Mouse (Mus musculus): ENCODE data around the gene Cln5. TPM values are rescaled to one million over a fixed set of nuclear protein-coding genes. Genes with fewer than 3 reads are reported as not detected.

The Cln5 gene
- total and polyA plus RNA-seq, 2 experiments from 2014 or later: 14.7 to 21.8 TPM

DNA sequence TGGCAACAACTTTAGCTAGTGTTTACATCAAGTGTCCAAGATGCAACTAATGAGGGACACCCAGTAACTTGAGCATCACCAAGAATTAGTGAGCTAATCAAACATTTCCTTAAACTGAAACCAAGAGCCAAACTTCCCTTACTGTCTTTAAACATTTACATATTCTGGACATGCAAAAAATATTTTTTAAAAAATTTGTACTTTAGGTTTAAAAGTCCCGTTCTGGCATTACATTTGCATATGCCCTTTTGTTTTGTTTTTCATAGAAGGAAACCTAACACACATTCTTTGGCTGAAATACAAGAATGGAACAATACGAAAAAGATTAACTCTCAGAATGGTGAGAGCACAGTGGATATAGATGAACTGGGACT is 28.2 kb downstream of the Cln5 start:
- Histone ChIP-seq H3K4me1 (ENCODE audit: control insufficient read depth, insufficient read depth) (peaks cover 10% of the 10 kb centered on the region), H3K4me2 (ENCODE audit: low read depth, low read length) (peak overlapping the region; percentile 88), H3K9me3 (replicated peaks; ENCODE audit: control insufficient read depth, low read length) (no peaks in the 10 kb centered on the region), H3K4me3 (ENCODE audit: low read depth, low read length) (peak overlapping the region; percentile 100), H3K27ac (ENCODE audit: low read depth) (peak overlapping the region; percentile 100), H3K36me3 (replicated peaks; ENCODE audit: control insufficient read depth, insufficient read depth, low read length) (peaks cover 12% of the 10 kb centered on the region; the same call in 1 of the 2 replicates), H3K9ac (replicated peaks; ENCODE audit: low read depth, low read length) (peak overlapping the region; percentile 100), H3K27me3 (ENCODE audit: control insufficient read depth, insufficient read depth, low read length) (no peaks in the 10 kb centered on the region)
- DNase-seq (ENCODE audit: low spot score) (no peak), ATAC-seq (ENCODE audit: insufficient read depth, low read depth) (no peak)
- TF ChIP-seq EP300 (IDR thresholded peaks at IDR 0.05; ENCODE audit: low read depth): no peak
- no peak for TF ChIP-seq CTCF (IDR thresholded peaks at IDR 0.05; ENCODE audit: low read depth)
- under 1% methylated on average over 2 of the region's 2 CpGs for WGBS

- Histone ChIP-seq H3K4me3 (ENCODE audit: low read depth, low read length) (peak overlapping the region; percentile 100), H3K27ac (ENCODE audit: low read depth) (peak overlapping the region; percentile 100), H3K36me3 (replicated peaks; ENCODE audit: control insufficient read depth, insufficient read depth, low read length) (peaks cover 7% of the 10 kb centered on the region; the same call in 1 of the 2 replicates), H3K9me3 (replicated peaks; ENCODE audit: control insufficient read depth, low read length) (no peaks in the 10 kb centered on the region), H3K4me1 (ENCODE audit: control insufficient read depth, insufficient read depth) (peaks cover 10% of the 10 kb centered on the region), H3K27me3 (ENCODE audit: control insufficient read depth, insufficient read depth, low read length) (no peaks in the 10 kb centered on the region), H3K4me2 (ENCODE audit: low read depth, low read length) (peak overlapping the region; percentile 88), H3K9ac (replicated peaks; ENCODE audit: low read depth, low read length) (peak overlapping the region; percentile 100)
- TF ChIP-seq CTCF (IDR thresholded peaks at IDR 0.05; ENCODE audit: low read depth): no peak
- TF ChIP-seq EP300 (IDR thresholded peaks at IDR 0.05; ENCODE audit: low read depth): no peak
- peak; percentile 85 for ATAC-seq (ENCODE audit: insufficient read depth, low read depth)
- under 1% methylated on average over 55 of the region's 86 CpGs for WGBS
- DNase-seq (ENCODE audit: low spot score): peak; percentile 81
Measured at GRCm38 (mm10) chr14:103098587-103099235, 28.7 kb downstream of the Cln5 start.

GRCm38 (mm10) chr14:103099238-103099933 is 29.4 kb downstream of the Cln5 start, which contains the start of gene Fbxl3:
Fbxl3 (minus strand) TSS chr14:103099566.
- Histone ChIP-seq H3K9ac (replicated peaks; ENCODE audit: low read depth, low read length) (peak within 1 kb of the TSS; percentile 100), H3K4me2 (ENCODE audit: low read depth, low read length) (peak within 1 kb of the TSS; percentile 88), H3K36me3 (replicated peaks; ENCODE audit: control insufficient read depth, insufficient read depth, low read length) (peaks cover 6% of the 10 kb centered on the region; the same call in 1 of the 2 replicates), H3K4me1 (ENCODE audit: control insufficient read depth, insufficient read depth) (peaks cover 10% of the 10 kb centered on the region), H3K9me3 (replicated peaks; ENCODE audit: control insufficient read depth, low read length) (no peaks in the 10 kb centered on the region), H3K27ac (ENCODE audit: low read depth) (peak within 1 kb of the TSS; percentile 100), H3K27me3 (ENCODE audit: control insufficient read depth, insufficient read depth, low read length) (no peaks in the 10 kb centered on the region), H3K4me3 (ENCODE audit: low read depth, low read length) (peak within 1 kb of the TSS; percentile 100)
- ATAC-seq (ENCODE audit: insufficient read depth, low read depth) (peak; percentile 96), DNase-seq (ENCODE audit: low spot score) (peak; percentile 96)
- TF ChIP-seq CTCF (IDR thresholded peaks at IDR 0.05; ENCODE audit: low read depth): no peak
- TF ChIP-seq EP300 (IDR thresholded peaks at IDR 0.05; ENCODE audit: low read depth): peak; percentile 84
- under 1% methylated on average over 83 of the region's 88 CpGs for WGBS

- H3K27ac ChIP-seq (ENCODE audit: low read depth): no peak overlapping the region
- WGBS: 80% methylated on average over 13 of the region's 13 CpGs
- peak overlapping the region; percentile 100; the same call in 1 of the 2 replicates for H3K4me3 ChIP-seq (ENCODE audit: low read depth, low read length)
- H3K9ac ChIP-seq (replicated peaks; ENCODE audit: low read depth, low read length): no peak overlapping the region
- ATAC-seq (ENCODE audit: insufficient read depth, low read depth) (no peak), DNase-seq (ENCODE audit: low spot score) (no peak)
- no peaks in the 10 kb centered on the region for H3K27me3 ChIP-seq (ENCODE audit: control insufficient read depth, insufficient read depth, low read length)
- peaks cover 10% of the 10 kb centered on the region for H3K4me1 ChIP-seq (ENCODE audit: control insufficient read depth, insufficient read depth)
- H3K4me2 ChIP-seq (ENCODE audit: low read depth, low read length): peak overlapping the region; percentile 88
- H3K36me3 ChIP-seq (replicated peaks; ENCODE audit: control insufficient read depth, insufficient read depth, low read length): peaks cover 2% of the 10 kb centered on the region; the same call in 1 of the 2 replicates
- H3K9me3 ChIP-seq (replicated peaks; ENCODE audit: control insufficient read depth, low read length): no peaks in the 10 kb centered on the region
- no peak for TF ChIP-seq CTCF (IDR thresholded peaks at IDR 0.05; ENCODE audit: low read depth)
- no peak for TF ChIP-seq EP300 (IDR thresholded peaks at IDR 0.05; ENCODE audit: low read depth)
Measured at GRCm38 (mm10) chr14:103100296-103100695, 30.3 kb downstream of the Cln5 start.

- ATAC-seq (ENCODE audit: insufficient read depth, low read depth): no peak
Measured at GRCm38 (mm10) chr14:103101171-103101570, 31.2 kb downstream of the Cln5 start.

More at GRCm38 (mm10) chr14:103101171-103101570, 31.2 kb downstream of the Cln5 start:
- Histone ChIP-seq H3K27ac (ENCODE audit: low read depth) (no peak overlapping the region), H3K9me3 (replicated peaks; ENCODE audit: control insufficient read depth, low read length) (no peaks in the 10 kb centered on the region), H3K4me3 (ENCODE audit: low read depth, low read length) (no peak overlapping the region), H3K9ac (replicated peaks; ENCODE audit: low read depth, low read length) (no peak overlapping the region), H3K4me2 (ENCODE audit: low read depth, low read length) (no peak overlapping the region), H3K36me3 (replicated peaks; ENCODE audit: control insufficient read depth, insufficient read depth, low read length) (no peaks in the 10 kb centered on the region), H3K4me1 (ENCODE audit: control insufficient read depth, insufficient read depth) (peaks cover 10% of the 10 kb centered on the region), H3K27me3 (ENCODE audit: control insufficient read depth, insufficient read depth, low read length) (no peaks in the 10 kb centered on the region)
- TF ChIP-seq EP300 (IDR thresholded peaks at IDR 0.05; ENCODE audit: low read depth) (no peak), CTCF (IDR thresholded peaks at IDR 0.05; ENCODE audit: low read depth) (no peak)
- DNase-seq (ENCODE audit: low spot score): no peak
- 65% methylated on average over 3 of the region's 3 CpGs for WGBS

Data from heart, postnatal 0 days (tissue).